Mouse (Mus musculus): ENCODE results near the gene Iyd.

Iyd gene

GRCm38 (mm10) chr10:3549384-3549783 lies 9.3 kb downstream of the Iyd start:
- no peak for DNase-seq (ENCODE audit: low read depth, low spot score)

DNA sequence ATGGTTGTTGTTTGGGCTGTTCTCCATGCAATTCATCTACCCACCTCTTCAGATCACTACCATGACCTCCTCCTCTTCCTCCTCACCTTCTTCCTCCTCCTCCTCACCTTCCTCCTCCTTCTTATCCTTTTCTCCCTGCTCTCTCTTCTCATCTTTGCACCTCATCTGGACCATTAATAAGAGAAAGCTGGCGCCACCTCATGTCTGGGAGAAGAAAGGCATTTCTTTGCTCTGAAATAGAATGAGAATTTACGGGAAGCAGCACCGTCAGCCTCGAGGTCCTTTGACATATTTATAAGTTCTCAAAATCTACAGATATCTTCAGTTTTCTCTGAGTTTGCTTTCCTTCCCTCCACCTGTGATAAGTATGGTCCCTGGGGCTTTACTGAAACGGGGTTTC lies 15.1 kb downstream of the Iyd start:
- no peak for DNase-seq (ENCODE audit: low read depth, low spot score)

DNA sequence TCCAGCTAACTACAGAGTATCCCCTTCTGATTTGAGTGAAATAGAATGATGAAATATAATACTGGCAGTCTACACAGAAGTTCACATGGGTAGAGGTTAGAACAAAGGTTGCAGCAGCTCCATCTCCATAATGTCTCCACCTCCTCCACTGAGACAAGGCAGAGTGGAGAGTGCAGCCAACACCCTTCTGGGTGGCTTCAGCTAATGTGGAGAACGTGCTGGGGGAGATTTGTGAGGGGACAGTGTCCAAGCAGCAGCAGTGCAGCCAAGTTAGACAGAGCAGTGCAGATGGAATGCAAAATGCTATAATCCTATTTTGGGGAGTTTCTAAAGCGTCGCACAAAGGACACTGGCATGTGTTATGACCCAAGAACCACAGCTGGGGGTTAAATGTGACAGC lies 16.5 kb downstream of the Iyd start:
- DNase-seq (ENCODE audit: low read depth, low spot score): no peak

GRCm38 (mm10) chr10:3559136-3559535 lies 19.1 kb downstream of the Iyd start:
- DNase-seq (ENCODE audit: low read depth, low spot score): no peak

- no peak for DNase-seq (ENCODE audit: low read depth, low spot score)
Observed at GRCm38 (mm10) chr10:3562165-3562564, 22.1 kb downstream of the Iyd start.

GRCm38 (mm10) chr10:3565126-3565525 lies 25.1 kb downstream of the Iyd start:
- DNase-seq (ENCODE audit: low read depth, low spot score): no peak

DNA sequence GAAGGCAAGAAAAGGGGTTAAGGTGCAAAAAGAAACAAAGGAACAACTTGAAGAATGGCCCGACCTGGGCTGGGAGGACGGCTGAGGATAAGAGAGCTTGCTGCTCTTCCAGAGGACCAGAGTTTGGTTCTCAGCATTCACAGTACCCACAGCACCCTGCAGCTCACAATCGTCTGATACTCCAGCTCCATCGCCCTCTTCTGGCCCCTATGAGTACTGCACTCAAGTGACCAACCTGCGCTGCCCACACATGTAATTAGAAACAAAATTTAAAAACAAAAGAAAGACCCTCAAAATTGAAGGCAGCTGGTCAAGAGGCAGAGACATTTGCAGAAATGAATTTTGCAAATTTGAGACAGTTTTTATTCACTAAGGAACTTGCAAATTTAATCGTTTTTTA lies 27.8 kb downstream of the Iyd start:
- no peak for DNase-seq (ENCODE audit: low read depth, low spot score)

GRCm38 (mm10) chr10:3572723-3573649 lies 32.9 kb downstream of the Iyd start:
- peak; percentile 35 for DNase-seq (ENCODE audit: low read depth, low spot score)

DNA sequence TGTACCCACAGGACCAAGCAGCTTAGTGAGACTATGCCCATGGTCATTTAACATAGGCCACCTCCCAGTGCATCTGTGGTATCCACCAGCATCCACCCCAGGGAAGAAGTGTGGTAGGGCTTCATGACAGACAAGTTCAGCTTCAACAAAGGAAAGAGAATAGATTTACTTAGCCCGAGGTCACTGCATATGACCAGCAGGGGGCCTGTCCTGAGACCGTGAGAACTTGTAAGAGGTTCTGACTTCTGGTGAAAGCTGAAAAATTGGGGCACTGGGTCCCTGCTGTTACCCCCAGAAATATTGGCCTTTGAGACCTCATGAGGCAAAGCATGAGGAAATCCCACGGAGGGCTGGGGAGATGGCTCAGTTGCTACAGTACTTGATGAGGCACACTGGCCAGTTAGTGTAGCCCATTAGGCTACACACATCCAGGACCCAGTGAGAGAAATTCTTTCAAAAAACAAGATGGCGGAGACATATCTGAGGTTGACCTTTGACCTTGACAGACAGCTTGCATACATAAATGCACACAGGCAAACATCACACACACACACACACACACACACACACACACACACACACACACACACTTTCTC lies 34.0 kb downstream of the Iyd start:
- DNase-seq (ENCODE audit: low read depth, low spot score): peak; percentile 4

- DNase-seq (ENCODE audit: low read depth, low spot score): no peak
Observed at GRCm38 (mm10) chr10:3590632-3591031, 50.6 kb downstream of the Iyd start.

GRCm38 (mm10) chr10:3591790-3592189 lies 51.8 kb downstream of the Iyd start:
- no peak for DNase-seq (ENCODE audit: low read depth, low spot score)

DNA sequence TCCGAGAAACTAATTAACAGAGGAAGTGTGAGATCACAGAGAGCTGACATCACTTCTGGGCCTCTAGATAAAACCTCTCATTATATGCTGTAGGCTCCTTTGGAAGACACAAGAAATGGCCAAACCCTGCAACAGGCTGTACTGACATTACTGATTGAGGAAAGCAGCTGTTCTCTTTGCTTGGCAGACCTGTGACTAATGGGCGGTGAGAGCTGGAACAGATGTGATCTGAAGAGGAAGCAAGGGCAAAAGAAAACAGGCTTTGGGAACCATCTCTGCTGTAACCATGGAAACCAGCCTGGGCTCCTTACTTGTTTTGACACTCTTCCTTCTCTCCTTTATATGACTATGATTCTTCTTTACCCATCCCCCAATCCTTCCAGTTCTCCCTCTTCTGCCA lies 56.7 kb downstream of the Iyd start:
- DNase-seq (ENCODE audit: low read depth, low spot score): no peak

GRCm38 (mm10) chr10:3597760-3598159 lies 57.7 kb downstream of the Iyd start:
- DNase-seq (ENCODE audit: low read depth, low spot score): no peak

All from telencephalon, adult 2 months (tissue).